Mouse (Mus musculus): Measurements from ENCODE around the gene Adssl1. TPM values are rescaled to one million over a fixed set of nuclear protein-coding genes. Genes with fewer than 3 reads are reported as not detected.
A peak's percentile ranks its signal among the peaks of the same experiment; 100 is the strongest.

Gene Adssl1
- polyA plus RNA-seq, 1 experiment from 2014 or later = 3.8 TPM

DNA sequence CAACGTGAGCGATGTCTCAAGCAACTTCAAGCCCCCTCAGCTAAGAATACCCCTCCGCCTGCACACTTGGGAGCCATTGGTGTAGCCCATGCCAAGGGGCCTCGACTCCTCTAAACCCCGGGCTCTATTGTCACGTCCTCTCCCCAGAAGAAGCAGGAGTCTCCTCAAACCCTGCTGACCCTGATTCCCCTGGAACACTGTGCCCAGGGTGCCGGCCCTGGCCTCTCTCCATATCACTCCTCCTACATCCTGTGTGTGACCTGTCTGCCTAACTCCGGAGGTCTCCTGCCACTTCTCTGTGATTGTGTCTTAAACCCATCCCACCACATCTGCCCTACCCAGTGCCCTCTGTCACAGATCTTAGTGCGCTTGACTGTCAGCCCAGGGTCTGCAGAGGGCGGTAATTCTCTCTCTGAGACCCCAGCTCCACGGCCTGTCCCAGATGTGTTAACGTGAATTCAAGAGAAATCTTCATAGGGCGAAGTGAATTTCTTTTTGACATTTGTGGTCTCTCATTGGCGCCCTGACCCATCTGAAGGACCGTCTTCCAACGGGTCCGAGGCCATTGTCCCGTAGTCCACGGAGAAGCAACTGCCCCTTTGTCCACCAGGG is 58.2 kb downstream of the Adssl1 start:
- WGBS = 20% methylated on average over 19 of the region's 19 CpGs
- Histone ChIP-seq H3K27me3 (ENCODE audit: insufficient read depth, low read length) (peaks cover 17% of the 10 kb centered on the region), H3K4me2 (peak overlapping the region; percentile 97), H3K9me3 (ENCODE audit: low read depth, low read length) (no peaks in the 10 kb centered on the region), H3K27ac (ENCODE audit: low read depth) (peak overlapping the region; percentile 90; the same call in 1 of the 2 replicates), H3K9ac (peak overlapping the region; percentile 66), H3K36me3 (ENCODE audit: insufficient read depth) (0 out of 2 replicates have a peak, but pooled peaks cover 5% of the 10 kb centered on the region), H3K4me3 (ENCODE audit: low read depth, low read length) (peak overlapping the region; percentile 66), H3K4me1 (ENCODE audit: insufficient read depth) (peaks cover 24% of the 10 kb centered on the region)
- ATAC-seq (ENCODE audit: insufficient read depth) = no peak
- no peak for DNase-seq
- peak; percentile 47 for TF ChIP-seq CTCF (IDR thresholded peaks at IDR 0.05; ENCODE audit: low read depth)

DNA sequence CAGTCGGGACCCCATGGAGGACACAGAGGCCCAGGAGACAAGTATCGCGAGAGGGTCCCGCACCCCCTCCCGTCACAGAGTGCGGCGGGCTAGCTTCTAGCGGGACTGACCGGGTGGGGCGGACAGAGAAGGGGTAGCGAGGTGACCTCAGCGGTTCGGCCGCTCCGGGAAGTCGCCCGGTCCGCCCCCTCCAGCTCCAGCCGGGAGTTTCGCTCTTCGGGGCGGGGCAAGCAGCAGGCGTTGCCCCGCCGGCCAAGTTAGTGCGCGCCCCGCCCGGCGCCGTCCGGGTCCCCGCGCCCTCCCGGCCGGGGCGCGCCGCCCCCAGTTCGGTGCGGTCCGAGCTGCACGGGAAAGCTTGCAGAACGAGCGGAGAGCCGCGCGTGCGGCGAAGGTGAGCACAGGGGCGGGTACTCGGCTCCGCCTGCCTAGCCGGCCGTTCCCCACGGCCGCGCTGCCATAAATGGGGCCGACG is 58.7 kb downstream of the Adssl1 start, which contains the start of gene Zbtb42:
Gene Zbtb42, plus strand, starts transcription at position 274 of the 472 bp plus-strand sequence.
- under 1% methylated on average over 52 of the region's 60 CpGs for WGBS
- peaks cover 24% of the 10 kb centered on the region for H3K4me1 ChIP-seq (ENCODE audit: insufficient read depth)
- H3K36me3 ChIP-seq (ENCODE audit: insufficient read depth) = 0 out of 2 replicates have a peak, but pooled peaks cover 5% of the 10 kb centered on the region
- H3K27ac ChIP-seq (ENCODE audit: low read depth) = peak within 1 kb of the TSS; percentile 90
- no peaks in the 10 kb centered on the region for H3K9me3 ChIP-seq (ENCODE audit: low read depth, low read length)
- DNase-seq (peak; percentile 78), ATAC-seq (ENCODE audit: insufficient read depth) (peak; percentile 19)
- peak within 1 kb of the TSS; percentile 97 for H3K4me2 ChIP-seq
- no peak for TF ChIP-seq CTCF (IDR thresholded peaks at IDR 0.05; ENCODE audit: low read depth)
- peaks cover 17% of the 10 kb centered on the region for H3K27me3 ChIP-seq (ENCODE audit: insufficient read depth, low read length)
- peak within 1 kb of the TSS; percentile 66 for H3K9ac ChIP-seq
- peak within 1 kb of the TSS; percentile 66 for H3K4me3 ChIP-seq (ENCODE audit: low read depth, low read length)

DNA sequence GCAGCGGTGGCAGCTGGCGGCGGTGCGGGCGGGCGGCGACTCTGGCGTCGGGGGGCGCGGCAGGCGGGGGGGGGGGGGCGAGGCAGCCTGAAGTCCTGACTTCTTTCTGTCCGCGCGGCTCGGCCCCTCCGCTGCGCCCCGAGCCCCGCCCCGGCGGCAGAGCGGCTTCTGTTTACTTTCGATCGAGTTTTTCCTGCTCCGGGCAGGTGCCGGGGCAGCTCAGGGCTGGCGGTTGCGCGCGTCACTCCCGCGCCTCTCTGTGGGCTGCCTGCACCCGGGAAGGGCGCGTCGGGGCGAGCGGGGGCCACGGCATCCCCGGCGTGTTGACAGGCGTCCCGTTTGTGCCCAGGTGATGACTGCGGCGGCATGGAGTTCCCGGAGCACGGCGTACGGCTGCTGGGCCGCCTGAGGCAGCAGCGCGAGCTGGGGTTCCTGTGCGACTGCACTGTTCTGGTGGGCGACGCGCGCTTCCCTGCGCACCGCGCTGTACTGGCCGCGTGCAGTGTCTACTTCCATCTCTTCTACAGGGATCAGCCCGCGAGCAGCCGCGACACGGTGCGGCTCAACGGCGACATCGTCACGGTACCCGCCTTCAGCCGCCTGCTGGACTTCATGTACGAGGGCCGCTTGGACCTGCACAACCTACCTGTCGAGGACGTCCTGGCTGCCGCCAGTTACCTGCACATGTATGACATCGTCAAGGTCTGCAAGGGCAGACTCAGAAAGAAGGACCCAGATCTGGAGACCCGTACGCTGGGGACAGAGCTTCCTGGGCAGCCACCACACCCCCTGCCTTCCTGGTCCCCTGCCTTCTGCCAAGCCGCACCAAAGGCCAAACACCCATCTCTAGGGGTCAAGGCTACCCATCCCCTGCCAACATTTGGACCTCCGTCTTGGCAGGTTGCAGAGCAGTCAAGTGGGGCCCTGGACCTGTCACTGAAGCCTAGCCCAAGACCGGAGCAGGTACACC is 59.5 kb downstream of the Adssl1 start:
- peaks cover 24% of the 10 kb centered on the region for H3K4me1 ChIP-seq (ENCODE audit: insufficient read depth)
- H3K9ac ChIP-seq = peak overlapping the region; percentile 66
- 4% methylated on average over 73 of the region's 87 CpGs for WGBS
- no peaks in the 10 kb centered on the region for H3K9me3 ChIP-seq (ENCODE audit: low read depth, low read length)
- no peak for TF ChIP-seq CTCF (IDR thresholded peaks at IDR 0.05; ENCODE audit: low read depth)
- DNase-seq (peak; percentile 83), ATAC-seq (ENCODE audit: insufficient read depth) (peak; percentile 41)
- 0 out of 2 replicates have a peak, but pooled peaks cover 5% of the 10 kb centered on the region for H3K36me3 ChIP-seq (ENCODE audit: insufficient read depth)
- H3K4me2 ChIP-seq = peak overlapping the region; percentile 97
- H3K27me3 ChIP-seq (ENCODE audit: insufficient read depth, low read length) = peaks cover 17% of the 10 kb centered on the region
- peak overlapping the region; percentile 66 for H3K4me3 ChIP-seq (ENCODE audit: low read depth, low read length)
- peak overlapping the region; percentile 90 for H3K27ac ChIP-seq (ENCODE audit: low read depth)

DNA sequence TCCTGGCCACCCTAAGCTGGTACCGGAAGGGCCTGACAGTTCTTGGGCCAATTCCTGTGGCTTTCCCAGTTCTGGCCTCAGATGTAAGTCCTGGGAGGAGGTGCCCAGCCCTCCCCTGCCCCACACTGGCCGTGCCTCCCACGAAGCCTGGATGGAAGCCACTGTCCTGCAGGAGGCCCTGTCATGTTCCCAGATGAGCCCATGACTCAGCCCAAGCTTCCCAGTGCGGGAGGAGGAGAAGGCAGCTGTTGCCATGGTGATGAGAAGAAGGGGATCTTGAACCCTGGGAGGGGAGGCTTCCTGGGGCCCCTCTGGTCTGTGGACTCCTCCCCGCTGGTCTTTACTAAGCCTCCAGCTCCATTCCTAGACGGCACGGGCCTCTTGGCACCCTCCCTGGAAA is 63.5 kb downstream of the Adssl1 start:
- DNase-seq (no peak), ATAC-seq (ENCODE audit: insufficient read depth) (no peak)
- 54% methylated on average over 7 of the region's 7 CpGs for WGBS
- H3K36me3 ChIP-seq (ENCODE audit: insufficient read depth) = 0 out of 2 replicates have a peak, but pooled peaks cover 5% of the 10 kb centered on the region
- H3K4me1 ChIP-seq (ENCODE audit: insufficient read depth) = 0 out of 2 replicates have a peak, but pooled peaks cover 3% of the 10 kb centered on the region
- TF ChIP-seq CTCF (IDR thresholded peaks at IDR 0.05; ENCODE audit: low read depth) = no peak
- no peak overlapping the region for H3K4me3 ChIP-seq (ENCODE audit: low read depth, low read length)
- peaks cover 17% of the 10 kb centered on the region for H3K27me3 ChIP-seq (ENCODE audit: insufficient read depth, low read length)
- H3K9me3 ChIP-seq (ENCODE audit: low read depth, low read length) = no peaks in the 10 kb centered on the region
- no peak overlapping the region for H3K9ac ChIP-seq
- H3K4me2 ChIP-seq = no peak overlapping the region
- no peak overlapping the region for H3K27ac ChIP-seq (ENCODE audit: low read depth)

DNA sequence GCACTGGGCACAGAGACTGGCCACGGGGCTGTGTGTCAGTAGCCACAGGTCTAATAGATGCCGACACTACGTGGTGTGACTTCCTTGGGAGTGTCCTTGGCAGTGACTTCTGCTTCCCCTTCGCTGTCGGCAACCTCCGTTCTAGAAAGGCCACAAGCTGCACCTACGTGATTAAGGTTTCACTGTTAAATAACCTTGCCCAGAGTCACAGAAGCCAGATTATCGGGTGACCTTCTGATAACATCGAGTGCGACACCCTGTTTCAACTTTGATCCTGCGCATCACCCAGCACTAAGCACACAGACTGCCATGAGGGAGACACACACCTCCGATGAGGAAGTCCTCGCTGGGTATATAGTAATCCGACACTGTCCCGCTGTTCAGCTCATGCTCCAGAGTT is 68.6 kb downstream of the Adssl1 start:
- DNase-seq (no peak), ATAC-seq (ENCODE audit: insufficient read depth) (no peak)
- WGBS = 36% methylated on average over 15 of the region's 15 CpGs
- no peak overlapping the region for H3K4me3 ChIP-seq (ENCODE audit: low read depth, low read length)
- H3K4me2 ChIP-seq = no peak overlapping the region
- peaks cover 6% of the 10 kb centered on the region; the same call in 1 of the 2 replicates for H3K36me3 ChIP-seq (ENCODE audit: insufficient read depth)
- no peak for TF ChIP-seq CTCF (IDR thresholded peaks at IDR 0.05; ENCODE audit: low read depth)
- H3K27ac ChIP-seq (ENCODE audit: low read depth) = no peak overlapping the region
- no peaks in the 10 kb centered on the region for H3K9me3 ChIP-seq (ENCODE audit: low read depth, low read length)
- H3K4me1 ChIP-seq (ENCODE audit: insufficient read depth) = peaks cover 4% of the 10 kb centered on the region; the same call in 1 of the 2 replicates
- H3K9ac ChIP-seq = no peak overlapping the region
- no peaks in the 10 kb centered on the region for H3K27me3 ChIP-seq (ENCODE audit: insufficient read depth, low read length)

Small RNA genes lying within 50 kb of the gene (microRNA-seq; reads per million reads assigned to microRNA genes)
- 1.7 reads per million for gene Mir6939 (ENCODE audit: borderline number of aligned reads)

Other genes with a start within 250 kb of the Adssl1 start
- gene A530016L24Rik, start 130.6 kb upstream of the Adssl1 start, polyA plus RNA-seq (2014; fragmentation: Nextera tagmentation; extraction: Ambion mirVana) = not detected in 2 replicates
- 0.12 and 0.32 TPM in 2 replicates for gene Tmem179, start 103.3 kb upstream of the Adssl1 start, polyA plus RNA-seq (2014; fragmentation: Nextera tagmentation; extraction: Ambion mirVana)
- 4.5 and 5.2 TPM in 2 replicates for gene Inf2, start 31.3 kb upstream of the Adssl1 start, polyA plus RNA-seq (2014; fragmentation: Nextera tagmentation; extraction: Ambion mirVana)
- gene Siva1, start 24.6 kb downstream of the Adssl1 start, polyA plus RNA-seq (2014; fragmentation: Nextera tagmentation; extraction: Ambion mirVana) = 253 and 291 TPM in 2 replicates
- 140 and 166 TPM in 2 replicates for gene Akt1, start 54.8 kb downstream of the Adssl1 start, polyA plus RNA-seq (2014; fragmentation: Nextera tagmentation; extraction: Ambion mirVana)
- 6.7 and 9.0 TPM in 2 replicates for gene Zbtb42, start 58.8 kb downstream of the Adssl1 start, polyA plus RNA-seq (2014; fragmentation: Nextera tagmentation; extraction: Ambion mirVana)
- 21.4 and 23.1 TPM in 2 replicates for gene Cep170b, start 100.4 kb downstream of the Adssl1 start, polyA plus RNA-seq (2014; fragmentation: Nextera tagmentation; extraction: Ambion mirVana)
- gene Pld4, start 140.6 kb downstream of the Adssl1 start, polyA plus RNA-seq (2014; fragmentation: Nextera tagmentation; extraction: Ambion mirVana) = 9.3 and 10.9 TPM in 2 replicates
- gene Ahnak2, start 182.6 kb downstream of the Adssl1 start, polyA plus RNA-seq (2014; fragmentation: Nextera tagmentation; extraction: Ambion mirVana) = 0.61 and 0.64 TPM in 2 replicates
- gene Clba1, start 188.9 kb downstream of the Adssl1 start, polyA plus RNA-seq (2014; fragmentation: Nextera tagmentation; extraction: Ambion mirVana) = 4.3 and 5.1 TPM in 2 replicates
- 140 and 153 TPM in 2 replicates for gene Cdca4, start 209.4 kb downstream of the Adssl1 start, polyA plus RNA-seq (2014; fragmentation: Nextera tagmentation; extraction: Ambion mirVana)
- gene Gpr132, start 248.2 kb downstream of the Adssl1 start, polyA plus RNA-seq (2014; fragmentation: Nextera tagmentation; extraction: Ambion mirVana) = 0.12 TPM in 1 of 2 replicates, not detected in the other

Measured in lung, embryonic 14.5 days (tissue).